Mouse (Mus musculus): ENCODE measurements around the gene Hnrnpd.

DNA sequence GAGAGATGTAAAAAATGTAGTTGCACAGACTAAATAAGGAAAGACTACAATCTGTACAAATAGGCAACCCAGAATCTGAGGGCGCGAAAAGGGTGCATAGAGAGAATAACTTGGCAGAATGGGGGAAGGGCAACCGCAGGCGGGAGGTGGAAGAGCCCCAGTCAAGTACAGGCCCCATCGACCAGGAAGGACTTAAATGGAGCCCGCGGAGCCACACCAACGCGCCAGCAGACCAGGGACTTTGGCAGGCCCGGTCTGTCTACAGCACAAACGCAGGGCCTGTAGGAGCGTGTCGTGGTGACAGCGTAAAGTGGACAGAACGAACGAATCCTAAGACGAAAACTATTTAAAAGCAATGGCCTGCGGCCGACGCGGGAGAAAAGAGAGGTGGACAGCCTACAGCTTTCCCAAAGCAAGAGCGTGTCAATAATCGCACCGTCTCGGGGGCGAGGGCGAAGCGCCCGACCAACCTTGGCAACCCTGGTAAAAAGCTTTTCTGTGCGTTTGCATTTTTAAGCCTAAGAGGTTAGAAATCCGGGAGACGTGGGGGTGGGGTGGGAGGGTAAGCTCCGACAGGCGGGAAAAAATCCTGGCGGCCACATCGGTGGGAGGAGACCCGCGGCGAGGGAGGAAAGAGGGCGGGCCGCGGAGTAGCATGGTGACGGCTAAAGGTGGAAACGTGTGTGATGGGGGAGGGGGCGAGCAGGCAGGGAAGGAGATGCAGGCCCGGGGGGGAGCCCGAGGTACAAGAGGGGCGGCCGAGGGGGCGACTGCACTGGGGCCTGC lies 1.0 kb downstream of the Hnrnpd start:
- TF ChIP-seq POLR2AphosphoS5 (IDR thresholded peaks at IDR 0.05; ENCODE audit: insufficient replicate concordance, low read depth, low read length) (no peak), CTCF (IDR thresholded peaks at IDR 0.05; ENCODE audit: low read depth, low read length) (no peak), TAL1 (conservative IDR thresholded peaks at IDR 0.05; ENCODE audit: low read depth, low read length) (no peak)

All from G1E (cell line).